Mouse (Mus musculus): ENCODE measurements around the gene Mon2.

GRCm38 (mm10) chr10:123116861-123117260, 40.6 kb upstream of the Mon2 start:
- TF ChIP-seq CTCF (IDR thresholded peaks at IDR 0.05; ENCODE audit: extremely low read depth, insufficient read depth, insufficient read length, insufficient replicate concordance) (no peak), POLR2A (IDR thresholded peaks at IDR 0.05; ENCODE audit: low read depth, low read length) (no peak)
